Mouse (Mus musculus) forebrain, embryonic 11.5 days (tissue): ENCODE measurements around the gene Hrnr. TPM values are rescaled to one million over a fixed set of nuclear protein-coding genes. Genes with fewer than 3 reads are reported as not detected.
A peak's percentile ranks its signal among the peaks of the same experiment; 100 is the strongest.

Experiments
- ATAC-seq: fragments of 200-750 bp; cut with Nextera tagmentation; replicated peaks from 2 replicates; pipeline ENCODE4 v1.8.0; 2017; ENCODE audit warnings: moderate TSS enrichment; ENCODE audit not compliant: low FRiP score
- DNase-seq: peaks from one replicate; pipeline ENCODE4 v3.0.0-alpha.2; 2017; ENCODE audit warnings: low spot score
- H3K27ac ChIP-seq: fragments of 300-500 bp; sonication (generic); 2 replicates; pipeline ENCODE4 v1.5.1; 2014; ENCODE audit warnings: low read depth, low read length
- H3K27me3 ChIP-seq: fragments of 300-500 bp; sonication (generic); 2 replicates; pipeline ENCODE4 v1.6.1; 2014; ENCODE audit warnings: mild to moderate bottlenecking, low read length, mixed read lengths; ENCODE audit not compliant: control insufficient read depth, insufficient read depth
- H3K36me3 ChIP-seq: fragments of 300-500 bp; sonication (generic); 2 replicates; pipeline ENCODE4 v1.6.1; 2014; ENCODE audit warnings: mild to moderate bottlenecking, low read length, moderate library complexity, mixed read lengths; ENCODE audit not compliant: control insufficient read depth, insufficient read depth
- H3K4me1 ChIP-seq: fragments of 300-500 bp; sonication (generic); replicated peaks from 2 replicates; pipeline ENCODE4 v1.6.1; 2014; ENCODE audit warnings: low read length, mixed read lengths; ENCODE audit not compliant: control insufficient read depth, insufficient read depth
- H3K4me2 ChIP-seq: fragments of 300-500 bp; sonication (generic); 2 replicates; pipeline ENCODE4 v1.6.1; 2014; ENCODE audit warnings: low read depth, mild to moderate bottlenecking, low read length, moderate library complexity, mixed read lengths; ENCODE audit not compliant: severe bottlenecking
- H3K4me3 ChIP-seq: fragments of 300-500 bp; sonication (generic); 2 replicates; pipeline ENCODE4 v1.5.1; 2014; ENCODE audit warnings: low read depth, low read length
- H3K9ac ChIP-seq: fragments of 300-500 bp; sonication (generic); 2 replicates; pipeline ENCODE4 v1.6.1; 2014; ENCODE audit warnings: low read length
- H3K9me3 ChIP-seq: fragments of 300-500 bp; sonication (generic); 2 replicates; pipeline ENCODE4 v1.6.1; 2016; ENCODE audit warnings: low read length, mixed read lengths; ENCODE audit not compliant: control insufficient read depth
- WGBS: fragments of 180-500 bp; shearing (Covaris S2); extraction: QIAGEN DNeasy Blood & Tissue Kit; methylation state at CpG from one replicate; pipeline ENCODE4 v1.1.7; 2014; 5-methylcytosine and 5-hydroxymethylcytosine counted together
- polyA plus RNA-seq: library from polyadenylated mRNA; unstranded; fragments of >200 nt; fragmentation: Nextera tagmentation; extraction: Ambion mirVana; gene quantifications from 2 replicates; pipeline ENCODE4 v1.2.1, GENCODE M21; 2014

Gene Hrnr
- polyA plus RNA-seq, 1 experiment from 2014 or later = not detected

GRCm38 (mm10) chr3:93340021-93340420, 20.5 kb downstream of the Hrnr start:
- H3K9me3 ChIP-seq = no peaks in the 10 kb centered on the region
- ATAC-seq (no peak), DNase-seq (no peak)
- H3K27ac ChIP-seq = no peak overlapping the region
- H3K4me1 ChIP-seq = no peaks in the 10 kb centered on the region
- WGBS = 92% methylated on average over 4 of the region's 4 CpGs
- no peak overlapping the region for H3K4me3 ChIP-seq
- H3K9ac ChIP-seq = no peak overlapping the region
- H3K4me2 ChIP-seq = no peak overlapping the region
- H3K36me3 ChIP-seq = no peaks in the 10 kb centered on the region
- H3K27me3 ChIP-seq = no peaks in the 10 kb centered on the region

GRCm38 (mm10) chr3:93346896-93347295, 27.3 kb downstream of the Hrnr start:
- Histone ChIP-seq H3K36me3 (no peaks in the 10 kb centered on the region), H3K27me3 (no peaks in the 10 kb centered on the region), H3K4me2 (no peak overlapping the region), H3K4me1 (no peaks in the 10 kb centered on the region), H3K27ac (no peak overlapping the region), H3K4me3 (no peak overlapping the region), H3K9ac (no peak overlapping the region), H3K9me3 (no peaks in the 10 kb centered on the region)
- ATAC-seq (no peak), DNase-seq (no peak)
- 84% methylated on average over 2 of the region's 2 CpGs for WGBS

- peak; percentile 47 for ATAC-seq
- Histone ChIP-seq H3K27ac (no peak overlapping the region), H3K4me3 (no peak overlapping the region), H3K4me2 (no peak overlapping the region), H3K9me3 (no peaks in the 10 kb centered on the region), H3K36me3 (no peaks in the 10 kb centered on the region), H3K9ac (no peak overlapping the region), H3K27me3 (no peaks in the 10 kb centered on the region), H3K4me1 (peaks cover 2% of the 10 kb centered on the region; the same call in 1 of the 2 replicates)
- DNase-seq = peak; percentile 80
- 17% methylated on average over 7 of the region's 7 CpGs for WGBS
Measured at GRCm38 (mm10) chr3:93360045-93360444, 40.5 kb downstream of the Hrnr start.

- H3K9me3 ChIP-seq = no peaks in the 10 kb centered on the region
- DNase-seq (no peak), ATAC-seq (peak; percentile 78)
- no peaks in the 10 kb centered on the region for H3K36me3 ChIP-seq
- WGBS = 8% methylated on average over 10 of the region's 10 CpGs
- no peak overlapping the region for H3K27ac ChIP-seq
- no peak overlapping the region for H3K9ac ChIP-seq
- H3K4me3 ChIP-seq = no peak overlapping the region
- 0 out of 2 replicates have a peak overlapping the region, but pooled peaks have one; percentile 21 for H3K4me2 ChIP-seq
- H3K27me3 ChIP-seq = no peaks in the 10 kb centered on the region
- H3K4me1 ChIP-seq = peaks cover 2% of the 10 kb centered on the region; the same call in 1 of the 2 replicates
Measured at GRCm38 (mm10) chr3:93361933-93362574, 42.5 kb downstream of the Hrnr start.

- H3K4me2 ChIP-seq = no peak overlapping the region
- H3K9ac ChIP-seq = no peak overlapping the region
- H3K27ac ChIP-seq = no peak overlapping the region
- 56% methylated on average over 3 of the region's 3 CpGs for WGBS
- DNase-seq = no peak
- H3K4me1 ChIP-seq = peaks cover 2% of the 10 kb centered on the region; the same call in 1 of the 2 replicates
- H3K27me3 ChIP-seq = no peaks in the 10 kb centered on the region
- H3K4me3 ChIP-seq = no peak overlapping the region
- ATAC-seq = no peak
- no peaks in the 10 kb centered on the region for H3K36me3 ChIP-seq
- H3K9me3 ChIP-seq = no peaks in the 10 kb centered on the region
Measured at GRCm38 (mm10) chr3:93366966-93367575, 47.5 kb downstream of the Hrnr start.

- Histone ChIP-seq H3K27me3 (no peaks in the 10 kb centered on the region), H3K4me1 (no peaks in the 10 kb centered on the region), H3K4me2 (no peak overlapping the region), H3K36me3 (no peaks in the 10 kb centered on the region), H3K4me3 (no peak overlapping the region), H3K9ac (no peak overlapping the region), H3K27ac (no peak overlapping the region), H3K9me3 (no peaks in the 10 kb centered on the region)
- DNase-seq = no peak
- ATAC-seq = no peak
- WGBS = 69% methylated on average over 1 of the region's 1 CpGs
Measured at GRCm38 (mm10) chr3:93368171-93368570, 48.6 kb downstream of the Hrnr start.

- Histone ChIP-seq H3K4me3 (no peak overlapping the region), H3K36me3 (no peaks in the 10 kb centered on the region), H3K9ac (no peak overlapping the region), H3K9me3 (no peaks in the 10 kb centered on the region), H3K27me3 (no peaks in the 10 kb centered on the region), H3K4me1 (no peaks in the 10 kb centered on the region), H3K27ac (no peak overlapping the region), H3K4me2 (no peak overlapping the region)
- no peak for ATAC-seq
- 81% methylated on average over 6 of the region's 6 CpGs for WGBS
- DNase-seq = no peak
Measured at GRCm38 (mm10) chr3:93373416-93373815, 53.9 kb downstream of the Hrnr start.

- no peak for DNase-seq
- no peak overlapping the region for H3K4me3 ChIP-seq
- no peak for ATAC-seq
- no peaks in the 10 kb centered on the region for H3K4me1 ChIP-seq
- no peaks in the 10 kb centered on the region for H3K27me3 ChIP-seq
- H3K36me3 ChIP-seq = no peaks in the 10 kb centered on the region
- H3K9ac ChIP-seq = no peak overlapping the region
- no peaks in the 10 kb centered on the region for H3K9me3 ChIP-seq
- H3K4me2 ChIP-seq = no peak overlapping the region
- 74% methylated on average over 1 of the region's 1 CpGs for WGBS
- H3K27ac ChIP-seq = no peak overlapping the region
Measured at GRCm38 (mm10) chr3:93375196-93375595, 55.6 kb downstream of the Hrnr start.

- 93% methylated on average over 5 of the region's 5 CpGs for WGBS
- DNase-seq = no peak
- Histone ChIP-seq H3K4me3 (no peak overlapping the region), H3K9ac (no peak overlapping the region), H3K36me3 (no peaks in the 10 kb centered on the region), H3K27ac (no peak overlapping the region), H3K9me3 (no peaks in the 10 kb centered on the region), H3K4me2 (no peak overlapping the region), H3K4me1 (no peaks in the 10 kb centered on the region), H3K27me3 (no peaks in the 10 kb centered on the region)
- no peak for ATAC-seq
Measured at GRCm38 (mm10) chr3:93375601-93376000, 56.1 kb downstream of the Hrnr start.
